Mouse (Mus musculus) cortical plate, adult 2 months (tissue): ENCODE measurements around the gene Crb1.
A peak's percentile ranks its signal among the peaks of the same experiment; 100 is the strongest.

Experiments
- CTCF ChIP-seq: fragments of 200-500 bp; IDR thresholded peaks from 2 replicates; pipeline ENCODE4 v1.5.1; 2011; ENCODE audit warnings: mild to moderate bottlenecking, control low read depth, low read length; ENCODE audit not compliant: insufficient read depth; ENCODE audit errors: extremely low read depth
- POLR2A ChIP-seq: fragments of 200-500 bp; IDR thresholded peaks from 2 replicates; pipeline ENCODE4 v1.6.1; 2011; ENCODE audit warnings: mild to moderate bottlenecking, low read length, control low read depth; ENCODE audit not compliant: insufficient read depth; ENCODE audit errors: extremely low read depth

DNA sequence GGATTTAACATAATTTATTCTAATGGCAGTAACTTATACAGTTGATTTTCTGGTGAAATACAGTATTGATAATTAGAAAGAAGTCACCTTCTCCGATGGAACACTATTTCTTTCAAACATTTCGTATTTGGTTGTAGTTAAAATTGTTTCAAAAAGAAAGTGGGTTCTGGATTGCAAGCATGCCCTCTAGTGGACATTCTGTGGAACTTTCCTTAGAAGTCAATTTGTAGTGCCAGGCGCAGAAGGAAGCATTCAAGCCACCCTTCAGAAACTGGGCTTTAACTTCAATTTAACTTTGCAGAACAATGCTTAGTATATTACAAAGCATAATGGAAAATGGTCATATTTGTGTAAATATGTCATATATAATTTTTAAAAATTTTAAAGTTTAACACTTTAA, 220.5 kb downstream of the Crb1 start:
- peak; percentile 59 for TF ChIP-seq CTCF
- no peak for TF ChIP-seq POLR2A
